13 mouse cellular contexts compared by ENCODE assay signal in genomic region chr19:14045456-14045855, GRCm38 (mm10).
A peak's percentile ranks its signal among the peaks of the same experiment; 100 is the strongest.
DNase-seq lines count a peak whose midpoint lies in the region; ATAC-seq and TF ChIP-seq lines count a peak whose summit lies in the region.
"Had no signal": no experiment of that assay in that cellular context is flagged by ENCODE, and none has a peak within 500 bp of the region (broad histone marks: within the 10 kb centered on the region; RNA-seq: fewer than 3 reads in every experiment).

No protein-coding gene starts in this region.

- in situ Hi-C loops in CH12.LX (cut with MboI; ENCODE audit: low pct_ligation_motif_present, low pct_unique_long_range_greater_than_20kb, low sequenced_read_pairs) = no loop called here

- H3K27ac ChIP-seq in forebrain, embryonic 14.5 days (ENCODE audit: low read depth, low read length) = no peak overlapping the region
- no peak overlapping the region for H3K27ac ChIP-seq in forebrain, embryonic 12.5 days
- no peak overlapping the region for H3K27ac ChIP-seq in layer of hippocampus, adult 2 months
- no peak overlapping the region for H3K27ac ChIP-seq in CH12.LX (ENCODE audit: insufficient read depth, low read depth)
- H3K27ac ChIP-seq: limb, embryonic 15.5 days had no signal

- 60% methylated on average over 2 of the region's 2 CpGs for WGBS in forebrain, embryonic 14.5 days
- 56% methylated on average over 2 of the region's 2 CpGs for WGBS in forebrain, embryonic 12.5 days

- TF ChIP-seq POLR2A in CH12.LX (IDR thresholded peaks at IDR 0.05; ENCODE audit: low read depth, low read length) = no peak

- peak; percentile 29 for DNase-seq in forebrain, embryonic 14.5 days (ENCODE audit: low spot score)
- DNase-seq in layer of hippocampus, adult 2 months (ENCODE audit: low spot score in 2 of 2) = peak; percentile 16 to 27
- no peak for DNase-seq in layer of hippocampus, adult 8-10 months (ENCODE audit: low spot score in 2 of 2)
- DNase-seq in CH12.LX (ENCODE audit: extremely low read depth) = peak; percentile 45
- DNase-seq in brain, adult 2 months (ENCODE audit: low read depth, low spot score) = peak; percentile 3
- no peak for DNase-seq in spleen, adult 12 weeks (ENCODE audit: low spot score)
- DNase-seq: cerebellum, postnatal 36 days; heart, postnatal 14 days; kidney, postnatal 25 days; right cerebral cortex, postnatal 25 days had no signal

- no peak overlapping the region for H3K9ac ChIP-seq in forebrain, embryonic 14.5 days (ENCODE audit: low read length)
- no peak overlapping the region for H3K9ac ChIP-seq in forebrain, embryonic 12.5 days
- H3K9ac ChIP-seq in CH12.LX (ENCODE audit: insufficient read depth, low read depth) = no peak overlapping the region
- H3K9ac ChIP-seq: limb, embryonic 15.5 days had no signal

- no peak overlapping the region for H3K4me2 ChIP-seq in forebrain, embryonic 14.5 days (ENCODE audit: low read length)
- no peak overlapping the region for H3K4me2 ChIP-seq in forebrain, embryonic 12.5 days
- H3K4me2 ChIP-seq in CH12.LX (ENCODE audit: insufficient read depth, low read depth, poor library complexity, severe bottlenecking) = no peak overlapping the region
- H3K4me2 ChIP-seq: limb, embryonic 15.5 days had no signal

- H3K36me3 ChIP-seq in forebrain, embryonic 14.5 days (ENCODE audit: control insufficient read depth, insufficient read depth, low read length) = no peaks in the 10 kb centered on the region
- H3K36me3 ChIP-seq in forebrain, embryonic 12.5 days (replicated peaks) = no peaks in the 10 kb centered on the region
- no peaks in the 10 kb centered on the region for H3K36me3 ChIP-seq in CH12.LX (replicated peaks in 1 of 2; ENCODE audit: control insufficient read depth in 1 of 2, insufficient read depth in 1 of 2, low read length in 1 of 2)
- H3K36me3 ChIP-seq: limb, embryonic 15.5 days had no signal

- TF ChIP-seq CTCF in layer of hippocampus, adult 2 months (conservative IDR thresholded peaks at IDR 0.05) = peak; percentile 82
- TF ChIP-seq CTCF in CH12.LX (conservative IDR thresholded peaks at IDR 0.05 in 1 of 2, IDR thresholded peaks at IDR 0.05 in 1 of 2; ENCODE audit: low read depth in 2 of 2, low read length in 2 of 2) = peak; percentile 44 to 72; a peak in 3 of 4 replicates

- no peaks in the 10 kb centered on the region for H3K4me1 ChIP-seq in forebrain, embryonic 14.5 days (ENCODE audit: control insufficient read depth, insufficient read depth, low read length)
- 0 out of 2 replicates have a peak, but pooled peaks cover 4% of the 10 kb centered on the region for H3K4me1 ChIP-seq in forebrain, embryonic 12.5 days
- H3K4me1 ChIP-seq in CH12.LX (ENCODE audit: control insufficient read depth in 1 of 2, insufficient read depth in 2 of 2) = no peaks in the 10 kb centered on the region
- H3K4me1 ChIP-seq: limb, embryonic 15.5 days had no signal

- peak; percentile 65 for TF ChIP-seq RAD21 in CH12.LX (IDR thresholded peaks at IDR 0.05; ENCODE audit: low read depth, low read length)

- no peak for TF ChIP-seq EP300 in CH12.LX (IDR thresholded peaks at IDR 0.05; ENCODE audit: low read length)

- ATAC-seq in forebrain, embryonic 14.5 days = no peak
- ATAC-seq in forebrain, embryonic 12.5 days (ENCODE audit: low FRiP score) = no peak
- ATAC-seq: inflammation-experienced regulatory T-cells, adult 6 months had no signal

- no peaks in the 10 kb centered on the region for H3K79me2 ChIP-seq in CH12.LX (replicated peaks; ENCODE audit: control insufficient read depth, extremely low read depth, insufficient read depth, poor library complexity, severe bottlenecking)

- H3K4me3 ChIP-seq in forebrain, embryonic 14.5 days (ENCODE audit: low read depth, low read length) = no peak overlapping the region
- H3K4me3 ChIP-seq in forebrain, embryonic 12.5 days (replicated peaks) = no peak overlapping the region
- no peak overlapping the region for H3K4me3 ChIP-seq in layer of hippocampus, adult 2 months
- no peak overlapping the region for H3K4me3 ChIP-seq in CH12.LX (replicated peaks in 1 of 3; ENCODE audit: low read depth in 2 of 3, low read length in 2 of 3, poor library complexity in 1 of 3)
- H3K4me3 ChIP-seq: limb, embryonic 15.5 days had no signal

- no peaks in the 10 kb centered on the region for H3K9me3 ChIP-seq in forebrain, embryonic 14.5 days (replicated peaks; ENCODE audit: control insufficient read depth, low read length)
- H3K9me3 ChIP-seq in forebrain, embryonic 12.5 days = no peaks in the 10 kb centered on the region
- no peaks in the 10 kb centered on the region for H3K9me3 ChIP-seq in CH12.LX (replicated peaks; ENCODE audit: low read length)
- H3K9me3 ChIP-seq: limb, embryonic 15.5 days had no signal

- no peaks in the 10 kb centered on the region for H3K27me3 ChIP-seq in forebrain, embryonic 14.5 days (replicated peaks; ENCODE audit: control insufficient read depth, insufficient read depth, low read length)
- H3K27me3 ChIP-seq in forebrain, embryonic 12.5 days = no peaks in the 10 kb centered on the region
- no peaks in the 10 kb centered on the region for H3K27me3 ChIP-seq in CH12.LX (replicated peaks)
- H3K27me3 ChIP-seq: limb, embryonic 15.5 days had no signal

- dilution Hi-C loops in CH12.LX (cut with MboI; ENCODE audit: extremely low pct_ligation_motif_present, extremely low pct_unique_long_range_greater_than_20kb, low sequenced_read_pairs) = no loop called here

TF ChIP-seq in CH12.LX, 34 proteins besides CTCF, POLR2A, EP300 and RAD21:
- TF ChIP-seq JUND (conservative IDR thresholded peaks at IDR 0.05; ENCODE audit: low read depth, low read length) (no peak), SMC3 (IDR thresholded peaks at IDR 0.05; ENCODE audit: low read depth, low read length) (peak; percentile 53)
TF ChIP-seq in CH12.LX: peak in this region for 1.

Comparison
In these comparisons a context has a peak if more than half of its experiments do, and no peak if none do; other contexts are left out.
1. DNase-seq: peak in forebrain, embryonic 14.5 days (single experiment), layer of hippocampus, adult 2 months (2 of 2), CH12.LX (single experiment) and brain, adult 2 months (single experiment); none in layer of hippocampus, adult 8-10 months (0 of 2) and spleen, adult 12 weeks (single experiment).